Mouse (Mus musculus) retina, adult 2 months (tissue): ENCODE results near the gene Tbx15.
"Not testable (repeated sequence)": the region's sequence is repeated elsewhere in the genome, so short reads cannot be mapped to it uniquely, and the experiment has no call there.

ENCODE experiments used
- DNase-seq: peaks from one replicate; pipeline ENCODE4 v3.0.0-alpha.2; 2012; ENCODE audit warnings: low read depth, low spot score

Tbx15 gene

DNA sequence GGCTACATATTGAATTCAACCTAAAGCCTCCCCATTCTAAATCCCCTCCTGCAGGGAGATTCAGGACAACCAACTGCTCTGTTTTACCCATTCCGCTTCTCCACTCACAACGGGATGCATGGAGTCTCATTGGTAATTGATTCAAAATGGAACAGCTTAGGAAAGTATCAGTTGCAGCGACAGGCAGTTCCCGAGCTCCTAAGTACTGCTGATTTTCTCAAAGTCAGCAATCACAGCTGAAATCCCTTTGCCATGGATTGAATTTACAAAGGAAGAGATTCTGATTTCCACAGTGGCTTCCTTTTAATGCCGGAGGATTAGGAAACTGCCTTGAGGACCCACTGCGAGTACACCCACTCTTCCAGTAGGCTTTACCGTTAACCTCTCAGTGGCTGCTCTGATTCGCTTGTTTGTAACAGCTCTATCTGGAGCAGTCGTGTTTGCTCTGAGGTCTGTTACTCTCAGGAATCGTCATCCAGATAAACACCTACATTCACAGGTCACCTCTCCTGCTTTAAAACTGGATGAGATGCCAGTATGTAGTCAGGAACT lies 26.6 kb downstream of the Tbx15 start:
- no peak for DNase-seq

DNA sequence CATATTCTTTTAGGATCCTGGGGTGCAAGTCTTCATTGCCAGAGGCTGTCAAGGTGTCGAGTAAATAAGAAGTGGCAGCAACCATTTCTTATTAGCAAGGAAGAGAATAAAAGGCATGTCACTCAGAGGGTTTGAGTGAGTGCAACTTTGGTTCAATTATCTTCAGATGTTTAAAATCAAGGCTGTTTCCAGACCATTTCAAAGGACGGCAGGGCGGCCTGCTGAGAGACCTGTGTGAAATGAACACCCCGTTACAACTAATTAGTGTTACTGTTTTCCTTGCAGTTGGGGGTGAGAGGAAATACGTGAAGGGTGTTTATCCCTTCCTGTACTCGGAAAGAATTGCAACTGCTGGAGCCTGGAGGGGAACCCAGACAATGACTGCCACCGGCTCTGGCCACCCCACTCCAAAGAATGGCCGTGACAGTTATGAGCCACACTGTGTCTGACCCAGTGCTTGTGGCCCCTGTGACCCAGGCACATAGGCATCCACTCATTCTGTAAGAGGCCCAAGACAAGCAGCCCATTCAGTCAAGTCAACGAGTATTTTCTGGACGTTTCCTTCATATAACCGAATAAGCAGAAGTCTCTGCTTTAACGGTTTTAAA lies 37.9 kb downstream of the Tbx15 start:
- no peak for DNase-seq

DNA sequence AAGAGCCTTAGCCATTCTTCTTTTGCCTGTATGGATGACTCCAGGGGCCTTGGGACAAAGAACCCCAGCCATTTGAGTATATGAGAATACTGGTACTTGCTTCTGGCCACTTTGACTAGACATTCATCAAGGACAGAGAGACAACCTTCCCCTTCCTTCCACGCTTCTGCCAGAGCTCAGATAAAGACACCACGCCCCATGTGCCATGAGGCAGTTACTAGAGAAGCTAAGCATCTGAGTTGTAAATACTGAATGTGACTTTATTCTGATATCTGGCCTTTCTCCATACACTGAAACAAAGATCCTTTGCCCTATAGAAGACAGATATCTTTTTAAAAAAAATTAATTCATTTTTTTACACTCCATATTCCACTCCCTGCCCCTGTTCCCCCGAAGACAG lies 39.5 kb downstream of the Tbx15 start:
- no peak for DNase-seq

DNA sequence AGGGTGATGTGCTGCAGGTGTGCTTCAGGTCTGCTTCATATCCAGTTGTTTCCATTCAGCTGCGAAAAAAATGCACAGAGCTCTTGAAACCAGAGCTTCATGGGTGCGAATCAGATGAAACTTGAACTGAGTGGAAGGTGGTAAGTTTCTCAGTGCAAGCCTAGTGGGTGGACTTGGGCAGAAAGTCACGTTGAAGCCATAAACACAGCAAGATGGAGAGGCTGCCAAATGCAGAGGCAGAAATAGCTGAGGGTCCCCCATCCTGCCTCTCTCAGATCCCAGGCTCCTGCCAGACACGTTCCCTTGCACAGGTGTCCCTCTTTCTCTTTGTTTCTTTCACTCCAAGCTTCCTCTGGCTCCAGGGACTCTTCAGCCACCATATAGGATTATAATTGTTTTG lies 41.3 kb downstream of the Tbx15 start:
- no peak for DNase-seq

DNA sequence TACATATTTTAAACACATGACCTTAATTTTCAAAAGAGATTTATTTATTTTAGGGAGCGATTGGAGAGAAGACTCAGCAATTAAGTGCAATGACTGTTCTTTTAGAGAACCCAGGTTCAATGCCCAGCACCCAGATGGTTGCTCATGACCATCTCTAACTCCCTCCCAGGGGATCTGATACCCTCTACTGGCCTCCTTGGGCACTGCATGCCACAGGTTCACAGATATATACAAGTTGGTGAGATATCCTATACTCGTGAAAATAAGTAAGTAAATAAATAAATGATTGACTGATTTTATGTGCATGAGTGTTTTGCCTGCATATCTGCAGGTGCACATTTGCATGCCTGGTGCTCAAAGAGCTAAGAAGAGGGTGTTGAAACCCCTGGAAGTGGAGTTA lies 48.1 kb downstream of the Tbx15 start:
- no peak for DNase-seq

DNA sequence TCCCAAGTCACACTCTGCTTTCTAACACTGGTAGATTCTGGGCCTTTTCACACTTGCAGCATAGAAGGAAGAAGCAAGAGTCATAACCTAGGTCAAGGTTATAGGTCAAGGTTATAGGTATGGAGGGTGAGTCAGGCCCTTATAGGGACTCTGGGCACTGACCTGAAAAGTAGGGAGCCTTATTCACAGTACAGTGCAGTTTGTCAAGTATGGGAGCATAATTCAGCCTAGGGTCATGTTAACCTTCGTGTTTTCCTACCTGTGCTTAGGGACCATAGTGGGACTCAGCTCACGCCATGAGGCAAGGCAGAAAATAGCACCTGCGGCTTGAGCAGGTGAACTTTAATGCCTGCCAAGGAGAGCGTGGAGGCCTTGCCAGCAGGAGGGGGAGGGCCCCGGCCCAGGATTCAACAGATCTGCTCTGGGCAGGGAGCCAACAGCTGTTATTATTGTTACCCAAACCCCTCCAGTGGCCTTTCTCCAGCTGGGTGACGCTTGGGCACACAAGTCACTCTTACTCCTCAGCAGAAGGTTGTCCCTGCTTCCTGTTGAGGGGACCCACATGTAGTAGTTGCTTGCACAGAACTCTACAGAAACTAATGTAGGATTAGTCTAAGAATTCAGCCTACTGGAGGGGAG lies 50.0 kb downstream of the Tbx15 start:
- DNase-seq: no peak

DNA sequence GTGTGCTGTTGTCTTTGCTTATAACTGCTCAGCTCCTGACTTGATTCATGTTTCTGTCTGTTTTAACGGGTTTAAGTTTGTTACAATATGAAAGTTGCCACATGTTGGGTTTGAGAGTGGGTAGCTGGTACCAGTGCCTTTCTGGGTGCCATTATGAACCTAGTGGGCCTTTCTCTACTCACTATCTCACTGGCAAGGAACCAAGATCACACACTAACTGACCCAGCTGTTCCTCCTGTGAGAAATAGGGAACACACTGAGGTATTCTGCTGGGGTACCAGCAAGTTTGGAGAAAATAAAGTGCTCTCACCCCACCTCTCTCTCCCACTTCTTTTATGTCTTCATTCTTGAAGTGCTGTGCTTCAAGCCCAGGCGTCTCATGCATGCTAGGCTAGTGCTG lies 50.7 kb downstream of the Tbx15 start:
- DNase-seq: no peak

DNA sequence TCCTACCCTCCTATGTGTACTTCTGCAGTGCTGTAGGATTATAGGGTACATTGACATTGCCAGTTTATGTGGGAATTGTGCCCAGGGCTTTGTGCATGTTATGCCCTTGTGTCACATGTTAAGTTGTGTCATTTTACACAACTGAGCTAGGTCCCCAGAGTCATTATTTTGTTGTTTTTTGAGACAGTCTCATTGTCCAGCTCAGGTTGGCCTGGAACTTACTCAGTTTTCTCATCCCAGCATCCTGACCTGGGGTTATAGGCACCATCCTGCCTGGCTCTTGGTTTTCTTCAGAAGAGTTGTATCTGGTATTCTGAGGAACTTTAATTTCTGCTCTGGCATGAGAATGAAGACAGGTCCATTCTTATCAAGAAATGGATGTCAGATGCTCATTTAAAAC lies 51.2 kb downstream of the Tbx15 start:
- DNase-seq: no peak

DNA sequence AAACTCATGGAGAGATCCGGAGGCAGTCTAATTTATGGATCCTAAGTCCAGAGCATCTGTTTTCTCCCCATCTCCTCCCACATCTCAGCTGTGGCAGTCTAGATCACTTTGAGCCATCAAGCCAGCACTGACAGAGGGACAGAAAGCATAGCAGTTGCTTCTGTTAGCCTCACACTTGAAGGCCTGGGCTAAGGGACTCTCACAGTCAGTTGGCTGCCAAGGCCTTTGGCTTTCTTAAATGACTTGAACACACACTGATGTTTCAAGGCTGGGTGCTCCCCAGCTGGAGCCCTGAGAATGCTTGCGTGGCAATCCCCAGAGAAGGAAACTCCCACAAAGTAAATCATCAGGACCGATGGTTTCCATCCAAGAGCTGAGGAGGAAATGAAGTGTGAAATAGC lies 52.4 kb downstream of the Tbx15 start:
- no peak for DNase-seq

DNA sequence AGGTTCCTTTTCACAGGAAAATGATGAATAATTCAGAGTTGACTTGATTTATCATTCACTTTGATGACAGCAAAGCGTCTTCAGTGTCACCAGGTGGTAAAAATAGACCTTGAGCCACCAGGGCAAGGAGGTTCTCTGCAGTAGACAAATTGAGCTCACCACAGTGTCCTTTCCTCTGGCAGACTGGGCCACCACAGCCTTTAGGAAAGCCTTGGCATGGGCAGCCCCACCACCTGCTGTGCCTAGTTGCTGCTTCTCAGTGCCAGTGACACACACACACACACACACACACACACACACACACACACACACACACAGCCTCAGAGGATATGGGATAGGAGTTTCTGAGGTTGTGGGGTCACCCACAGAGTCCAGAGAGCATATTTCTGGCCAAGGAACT lies 54.0 kb downstream of the Tbx15 start:
- not testable (repeated sequence) for DNase-seq

DNA sequence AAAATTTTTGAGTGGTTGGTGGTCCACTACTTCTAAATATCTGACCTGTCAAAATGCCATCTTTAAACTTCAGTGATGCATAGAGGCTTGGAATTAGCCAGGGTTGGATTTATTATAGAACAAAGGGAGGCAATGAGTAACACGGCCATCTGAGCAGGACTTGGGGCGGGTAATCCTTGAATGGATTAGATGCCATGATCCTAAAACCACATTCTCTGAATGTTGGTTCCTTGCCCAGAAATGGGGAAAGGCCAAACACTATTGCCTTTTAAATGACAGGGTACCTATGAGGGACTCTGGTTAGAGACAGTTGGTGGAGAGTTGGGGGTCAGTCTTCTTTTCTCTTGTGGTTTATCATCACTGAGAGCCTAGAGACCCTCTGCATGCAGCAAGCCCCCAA lies 55.1 kb downstream of the Tbx15 start:
- DNase-seq: no peak

DNA sequence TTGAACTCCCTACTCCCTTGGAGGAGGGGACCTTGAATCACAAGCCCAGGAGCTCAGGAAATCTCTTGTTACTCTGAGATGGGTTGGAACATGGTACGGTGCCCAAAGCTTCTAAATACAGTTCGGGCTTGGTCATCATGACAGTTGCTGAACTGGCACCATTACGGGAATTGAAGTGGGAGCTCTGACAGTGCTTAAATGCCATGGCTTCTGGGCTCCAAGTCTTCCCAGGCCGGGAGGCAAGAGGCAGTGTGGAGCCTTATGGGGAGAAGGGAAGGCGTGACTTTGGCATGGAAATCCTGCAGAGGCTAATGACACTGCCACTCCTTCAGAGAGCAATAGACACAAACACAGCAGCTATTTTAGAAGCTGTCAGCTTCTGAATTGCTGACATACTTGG lies 56.0 kb downstream of the Tbx15 start:
- no peak for DNase-seq

DNA sequence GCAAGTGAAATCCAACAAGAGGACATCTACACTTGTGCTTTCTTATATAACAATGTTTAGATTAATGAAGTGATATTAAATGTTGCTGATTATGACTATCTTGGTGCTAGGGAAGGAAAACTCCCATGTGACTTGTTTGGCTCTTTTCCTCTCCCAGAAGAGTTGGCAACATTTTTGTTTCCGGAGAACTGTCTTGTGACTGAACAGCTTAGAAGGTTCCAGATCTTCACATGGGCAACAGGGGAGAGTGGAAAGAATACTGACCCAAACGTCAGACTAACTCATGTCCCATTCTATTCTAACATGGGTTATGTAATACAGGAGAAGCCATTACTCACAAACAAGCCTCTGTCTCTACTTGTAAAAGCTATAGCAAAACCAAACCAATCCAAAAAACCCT lies 60.7 kb downstream of the Tbx15 start:
- no peak for DNase-seq

DNA sequence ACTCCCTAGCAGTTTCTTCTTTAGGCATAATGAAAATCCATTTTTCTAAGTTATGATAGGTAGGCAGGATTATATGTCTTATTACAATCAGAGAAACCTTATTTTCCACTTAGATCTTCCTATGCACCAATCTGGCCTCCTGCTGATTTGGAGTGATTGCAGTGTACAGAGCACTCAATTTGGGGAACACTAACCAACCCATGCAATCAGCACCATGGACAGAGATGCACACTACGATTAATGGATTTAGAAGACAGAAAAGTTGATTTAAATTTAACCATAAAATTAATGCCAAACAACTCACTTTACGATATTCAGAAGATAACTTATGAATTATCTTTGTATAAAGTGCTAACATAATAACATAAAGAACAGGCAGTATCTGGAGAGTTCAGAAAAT lies 70.7 kb downstream of the Tbx15 start:
- no peak for DNase-seq

DNA sequence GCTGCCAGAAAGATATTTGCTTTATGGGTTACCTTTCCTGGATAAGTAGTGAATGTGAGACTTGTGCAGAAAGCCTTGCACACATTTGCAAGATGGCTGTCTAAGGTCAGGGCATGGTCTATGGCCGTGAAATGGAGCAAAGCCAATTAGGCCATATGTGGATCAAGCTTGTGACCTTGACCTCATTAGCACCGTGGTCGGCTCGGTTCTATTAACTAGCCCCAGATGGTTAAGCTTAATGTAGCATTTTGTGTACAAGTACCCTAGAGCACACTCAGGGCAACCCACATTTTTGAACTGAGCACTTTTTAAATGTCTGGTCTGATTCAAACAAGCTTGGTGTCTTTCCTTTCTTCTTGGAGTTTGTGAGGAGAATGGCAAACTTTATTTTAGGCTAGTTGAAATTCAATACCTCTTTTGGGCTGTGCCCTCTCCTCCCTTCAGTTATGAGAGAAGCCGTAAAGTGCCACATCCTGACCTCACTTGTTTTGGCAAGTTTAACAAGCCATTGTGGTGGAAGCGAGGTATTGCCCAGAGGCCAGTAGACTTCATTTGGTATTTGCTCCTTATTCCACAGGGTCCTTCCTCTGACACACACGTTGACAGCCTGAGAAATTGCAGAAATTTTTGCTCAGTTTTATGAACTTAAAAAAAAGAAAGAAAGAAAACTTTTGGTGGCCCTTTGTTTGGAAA lies 71.9 kb downstream of the Tbx15 start:
- DNase-seq: no peak

DNA sequence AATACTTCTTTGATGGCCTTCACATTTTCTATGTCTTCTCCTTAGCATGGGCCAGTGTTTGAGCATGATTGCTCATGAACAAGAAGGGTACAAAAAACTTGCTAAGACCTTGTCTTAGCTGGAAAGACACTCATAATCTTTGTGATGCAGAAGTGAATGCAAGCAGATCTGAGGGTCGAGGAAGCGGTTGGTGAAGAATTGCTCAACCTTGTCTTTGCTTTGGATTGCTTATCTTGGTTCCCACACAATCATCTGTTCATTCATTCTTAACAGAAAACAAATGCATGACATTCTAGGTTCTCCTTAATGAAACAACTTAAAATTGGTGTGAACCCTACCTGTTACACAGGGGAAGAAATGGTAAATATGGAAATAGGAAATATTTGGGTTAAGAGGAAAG lies 82.2 kb downstream of the Tbx15 start:
- no peak for DNase-seq

DNA sequence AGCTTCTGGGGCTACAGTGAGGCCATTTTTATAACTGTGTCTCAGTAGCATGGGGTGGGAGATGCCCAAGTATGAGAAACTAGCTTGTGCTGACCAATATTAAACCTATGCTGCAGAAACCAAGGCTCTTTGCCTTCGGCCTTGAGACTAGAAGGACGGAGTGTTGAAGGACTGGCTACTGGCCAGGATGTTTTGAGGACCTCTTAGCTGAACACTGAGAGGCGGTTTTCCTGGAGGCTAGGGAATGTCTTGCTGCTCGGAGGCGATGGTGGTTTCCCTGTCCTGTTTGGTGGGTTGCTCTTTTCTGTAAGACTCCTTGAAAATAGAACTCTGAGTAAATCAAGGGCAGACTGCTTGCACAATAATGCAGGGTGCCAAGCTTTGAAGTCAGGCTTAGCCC lies 89.1 kb downstream of the Tbx15 start:
- DNase-seq: no peak

DNA sequence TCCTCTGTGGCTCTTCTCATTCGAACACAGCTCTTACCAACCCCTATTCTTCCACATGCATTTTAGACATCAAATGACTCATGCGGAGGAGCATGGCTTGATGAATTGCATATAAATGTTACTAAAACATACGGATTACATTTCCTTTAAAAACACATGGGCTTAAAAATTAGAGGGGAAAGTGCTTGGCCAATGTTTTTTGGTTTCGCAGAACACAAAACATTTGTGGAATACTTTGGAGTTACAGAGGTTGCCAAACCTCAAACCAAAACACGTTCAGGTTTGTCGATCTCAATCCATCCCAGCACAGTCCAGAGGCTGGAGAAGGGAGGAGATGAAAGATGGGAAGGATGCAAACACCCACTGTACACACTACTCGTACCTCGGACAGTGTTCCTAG lies 90.9 kb downstream of the Tbx15 start:
- no peak for DNase-seq

DNA sequence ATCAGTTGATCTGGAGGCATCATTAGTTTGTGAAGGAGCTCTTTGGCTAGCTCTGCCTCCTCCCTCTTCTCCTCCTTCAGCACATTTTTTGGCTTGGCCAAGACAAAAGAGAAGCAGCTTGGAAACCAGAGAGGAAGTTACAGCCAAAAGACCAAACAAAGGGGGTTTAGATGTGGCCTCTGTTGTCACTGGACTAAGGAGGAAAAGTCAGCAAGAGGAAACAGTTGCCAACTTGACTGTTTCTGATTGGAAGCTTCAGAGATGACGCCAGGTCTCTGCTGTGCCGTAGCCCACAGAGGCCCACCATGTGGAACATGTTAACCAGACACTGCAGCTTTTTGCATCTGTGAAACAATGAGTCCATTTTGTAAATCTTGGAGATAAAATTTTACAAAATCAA lies 96.7 kb downstream of the Tbx15 start:
- DNase-seq: no peak

DNA sequence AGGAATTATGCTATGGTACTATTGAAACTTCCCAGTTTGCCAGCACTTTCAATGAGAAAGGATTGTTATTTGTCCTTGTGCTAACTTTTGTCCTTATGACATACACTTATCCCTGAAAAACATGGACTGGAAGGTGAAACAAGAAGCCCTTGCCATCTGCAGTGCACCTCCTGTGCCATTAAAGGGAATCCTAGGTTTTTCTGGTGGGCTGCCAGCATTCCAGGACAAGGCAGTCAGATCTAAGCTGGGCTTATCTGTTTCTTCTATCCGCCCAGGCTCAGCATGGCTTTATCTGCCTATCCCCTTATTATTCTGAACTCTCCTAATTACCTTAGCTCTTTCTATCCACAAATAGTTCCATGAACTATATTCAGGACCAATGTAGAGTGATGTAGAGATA lies 98.6 kb downstream of the Tbx15 start:
- no peak for DNase-seq

DNA sequence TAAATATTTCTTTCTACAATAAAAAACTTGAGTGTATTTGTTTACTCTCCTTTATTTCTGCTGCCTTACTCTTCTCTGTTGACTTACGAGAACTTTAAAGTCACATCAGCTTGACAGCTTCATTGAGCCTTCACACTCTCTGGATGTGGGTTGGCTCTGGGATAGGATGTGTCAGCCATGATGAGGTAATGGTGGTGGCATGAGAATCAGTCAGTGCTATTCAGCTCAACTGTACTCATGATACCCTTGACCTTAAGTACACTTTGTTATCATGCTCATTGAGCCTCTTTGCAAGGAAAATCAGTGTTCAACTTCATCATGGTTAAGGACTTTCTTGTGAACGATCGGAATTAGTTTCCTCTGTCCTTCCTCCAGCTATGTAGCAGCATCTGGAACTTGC lies 99.8 kb downstream of the Tbx15 start:
- DNase-seq: no peak

DNA sequence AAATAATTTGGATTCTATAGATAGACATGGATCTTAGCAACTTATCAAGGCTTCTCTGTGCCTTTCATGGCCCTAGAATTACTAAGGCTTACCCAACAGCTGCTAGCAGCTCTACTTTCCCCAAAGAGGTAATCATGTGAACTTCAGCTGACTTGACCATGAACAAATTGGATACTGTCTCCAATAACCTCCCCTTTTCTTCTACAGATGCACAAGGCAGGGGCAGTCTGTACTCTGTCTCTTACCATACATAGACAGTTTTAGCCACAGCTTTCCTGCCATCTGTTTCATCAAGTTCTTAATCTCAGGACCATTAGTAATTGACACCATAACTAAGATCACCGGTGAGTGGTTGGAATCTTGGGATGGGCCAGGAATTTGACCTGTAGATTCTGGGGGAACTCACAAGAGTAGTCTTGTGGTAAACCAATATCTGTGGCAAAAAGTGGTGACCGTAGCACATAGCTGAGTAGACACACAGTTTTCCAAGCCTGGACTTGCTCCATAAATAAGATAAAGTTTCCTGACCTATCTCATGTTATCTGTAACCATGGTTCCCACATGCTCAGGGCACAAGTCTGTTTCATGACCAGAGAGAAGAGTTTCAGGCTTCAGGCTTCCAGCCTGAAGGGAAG lies 139.6 kb downstream of the Tbx15 start:
- no peak for DNase-seq

DNA sequence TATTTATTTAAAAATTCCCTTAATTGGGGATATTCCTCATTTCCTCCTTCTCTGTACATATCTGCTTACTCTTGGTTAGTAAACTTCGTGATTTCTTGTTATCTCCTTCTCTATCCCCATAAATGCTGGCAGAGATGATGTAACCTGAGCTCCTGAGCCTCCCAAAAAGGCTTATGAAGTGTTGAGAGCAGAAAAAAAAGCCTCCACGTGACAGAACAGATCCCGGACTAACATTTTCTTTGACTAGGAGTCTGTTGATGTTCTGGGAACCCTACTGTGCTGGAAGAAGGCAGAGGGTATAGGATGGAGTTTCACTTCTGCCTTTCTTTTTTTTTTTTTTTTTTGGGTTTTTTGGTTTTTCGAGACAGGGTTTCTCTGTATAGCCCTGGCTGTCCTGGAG lies 146.9 kb downstream of the Tbx15 start:
- DNase-seq: no peak
